Mouse (Mus musculus) midbrain, postnatal 0 days (tissue): Measurements from ENCODE around the gene Pparg. TPM values are rescaled to one million over a fixed set of nuclear protein-coding genes. Genes with fewer than 3 reads are reported as not detected.

Experiments
- ATAC-seq: fragments of 200-750 bp; cut with Nextera tagmentation; 2 replicates; pipeline ENCODE4 v1.8.0; 2017; ENCODE audit warnings: moderate number of reproducible peaks, mild to moderate bottlenecking, moderate TSS enrichment, moderate library complexity; ENCODE audit not compliant: low FRiP score
- DNase-seq: peaks from one replicate; pipeline ENCODE4 v3.0.0-alpha.2; 2015; ENCODE audit warnings: low spot score
- H3K27ac ChIP-seq: fragments of 300-500 bp; sonication (generic); 2 replicates; pipeline ENCODE4 v1.5.1; 2014; ENCODE audit warnings: low read depth, mild to moderate bottlenecking, low read length, mixed read lengths
- H3K27me3 ChIP-seq: fragments of 300-500 bp; sonication (generic); 2 replicates; pipeline ENCODE4 v1.6.1; 2014; ENCODE audit warnings: low read length, control low read depth, mixed read lengths; ENCODE audit not compliant: insufficient read depth
- H3K36me3 ChIP-seq: fragments of 300-500 bp; sonication (generic); 2 replicates; pipeline ENCODE4 v1.6.1; 2014; ENCODE audit warnings: low read length, control low read depth, mixed read lengths; ENCODE audit not compliant: insufficient read depth
- H3K4me1 ChIP-seq: fragments of 300-500 bp; sonication (generic); 2 replicates; pipeline ENCODE4 v1.6.1; 2014; ENCODE audit warnings: mild to moderate bottlenecking, control low read depth, antibody characterized with exemption, low read length, mixed read lengths; ENCODE audit not compliant: insufficient read depth
- H3K4me2 ChIP-seq: fragments of 300-500 bp; sonication (generic); 2 replicates; pipeline ENCODE4 v1.6.1; 2014; ENCODE audit warnings: low read depth, mild to moderate bottlenecking, low read length, mixed read lengths; ENCODE audit not compliant: poor library complexity, severe bottlenecking
- H3K4me3 ChIP-seq: fragments of 300-500 bp; sonication (generic); 2 replicates; pipeline ENCODE4 v1.5.1; 2014; ENCODE audit warnings: low read depth, mild to moderate bottlenecking, low read length, moderate library complexity
- H3K9ac ChIP-seq: fragments of 300-500 bp; sonication (generic); replicated peaks from 2 replicates; pipeline ENCODE4 v1.6.1; 2014; ENCODE audit warnings: mild to moderate bottlenecking, low read length, moderate library complexity, mixed read lengths; ENCODE audit not compliant: poor library complexity, severe bottlenecking
- H3K9me3 ChIP-seq: fragments of 300-500 bp; sonication (generic); 2 replicates; pipeline ENCODE4 v1.6.1; 2016; ENCODE audit warnings: low read length, control low read depth
- CTCF ChIP-seq: IDR thresholded peaks from 2 replicates; pipeline ENCODE4 v1.5.1; 2016; ENCODE audit warnings: antibody characterized with exemption, mild to moderate bottlenecking
- WGBS: fragments of 180-500 bp; shearing (Covaris S2); extraction: QIAGEN DNeasy Blood & Tissue Kit; methylation state at CpG from one replicate; pipeline ENCODE4 v1.1.7; 2014; 5-methylcytosine and 5-hydroxymethylcytosine counted together
- polyA plus RNA-seq: library from polyadenylated mRNA; unstranded; fragments of >200 nt; fragmentation: Nextera tagmentation; extraction: Ambion mirVana; gene quantifications from 2 replicates; pipeline ENCODE4 v1.2.1, GENCODE M21; 2015
- total RNA-seq: library from RNA; depleted of rRNA; stranded (reverse); fragments of >200 nt; gene quantifications from 2 replicates; pipeline ENCODE4 v1.2.3, GENCODE M21; 2014; rRNA removed

Pparg gene
- total and polyA plus RNA-seq, 2 experiments from 2014 or later: 0.25 to 2.0 TPM

GRCm38 (mm10) chr6:115538645-115539429, 178.1 kb downstream of the Pparg start:
- Histone ChIP-seq H3K27ac (no peak overlapping the region; the same call in 1 of the 2 replicates), H3K36me3 (no peaks in the 10 kb centered on the region), H3K4me1 (no peaks in the 10 kb centered on the region), H3K27me3 (no peaks in the 10 kb centered on the region), H3K4me2 (peak overlapping the region; percentile 62), H3K9me3 (no peaks in the 10 kb centered on the region), H3K9ac (peak overlapping the region; percentile 59), H3K4me3 (peak overlapping the region; percentile 24)
- DNase-seq: peak; percentile 87
- peak; percentile 88 for ATAC-seq
- WGBS: 20% methylated on average over 26 of the region's 26 CpGs
- TF ChIP-seq CTCF: peak; percentile 95

Other genes starting within 250 kb of the Pparg start
- 134 and 145 TPM in 2 replicates for gene Syn2, start 226.0 kb upstream of the Pparg start, total RNA-seq
- 89.5 and 95.2 TPM in 2 replicates for gene Syn2, start 226.0 kb upstream of the Pparg start, polyA plus RNA-seq
- gene Gm17482, start 133.6 kb upstream of the Pparg start, total RNA-seq: not detected in 2 replicates
- gene Gm17482, start 133.6 kb upstream of the Pparg start, polyA plus RNA-seq: not detected in 2 replicates
- gene Timp4, start 108.7 kb upstream of the Pparg start, total RNA-seq: 15.1 and 29.7 TPM in 2 replicates
- gene Timp4, start 108.7 kb upstream of the Pparg start, polyA plus RNA-seq: 21.9 and 25.4 TPM in 2 replicates
- gene Tsen2, start 183.7 kb downstream of the Pparg start, total RNA-seq: 15.0 and 22.9 TPM in 2 replicates
- 24.1 and 29.0 TPM in 2 replicates for gene Tsen2, start 183.7 kb downstream of the Pparg start, polyA plus RNA-seq
- 0.19 TPM in 1 of 2 replicates, not detected in the other for gene Mkrn2os, start 231.6 kb downstream of the Pparg start, total RNA-seq
- 0.28 and 0.36 TPM in 2 replicates for gene Mkrn2os, start 231.6 kb downstream of the Pparg start, polyA plus RNA-seq
- 19.1 and 26.1 TPM in 2 replicates for gene Mkrn2, start 241.0 kb downstream of the Pparg start, total RNA-seq
- gene Mkrn2, start 241.0 kb downstream of the Pparg start, polyA plus RNA-seq: 34.4 and 41.4 TPM in 2 replicates